Mouse (Mus musculus): ENCODE measurements around the gene Emilin2. TPM values are rescaled to one million over a fixed set of nuclear protein-coding genes. Genes with fewer than 3 reads are reported as not detected.

Emilin2 gene
- polyA plus RNA-seq, 1 experiment from 2014 or later: 1.1 TPM

DNA sequence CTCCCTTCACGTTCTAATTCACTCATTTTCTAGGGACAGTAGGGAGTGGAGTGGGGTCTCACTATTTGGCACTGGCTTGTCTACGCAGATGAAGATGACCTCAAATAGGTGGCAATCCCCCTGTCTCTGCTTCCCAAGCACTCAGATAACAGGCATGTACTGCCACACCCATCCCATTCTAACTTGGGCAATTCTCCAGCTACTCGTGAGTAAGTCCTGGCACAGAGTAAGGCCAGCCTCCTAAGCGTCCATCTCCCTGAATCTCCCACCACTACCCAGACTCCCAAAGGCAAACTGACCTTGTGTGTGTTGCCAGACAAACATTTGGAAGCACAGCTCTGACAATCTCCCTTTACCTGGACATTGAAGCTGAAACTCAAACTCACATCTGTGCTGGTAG lies 18.9 kb downstream of the Emilin2 start:
- no peak for ATAC-seq (replicated peaks)
- no peak overlapping the region for H3K4me3 ChIP-seq
- H3K9ac ChIP-seq (replicated peaks): no peak overlapping the region
- WGBS: 73% methylated on average over 4 of the region's 4 CpGs
- H3K27ac ChIP-seq (replicated peaks): no peak overlapping the region
- no peaks in the 10 kb centered on the region for H3K36me3 ChIP-seq
- no peaks in the 10 kb centered on the region for H3K9me3 ChIP-seq
- H3K4me1 ChIP-seq: no peaks in the 10 kb centered on the region
- H3K27me3 ChIP-seq: no peaks in the 10 kb centered on the region
- H3K4me2 ChIP-seq (replicated peaks): no peak overlapping the region

DNA sequence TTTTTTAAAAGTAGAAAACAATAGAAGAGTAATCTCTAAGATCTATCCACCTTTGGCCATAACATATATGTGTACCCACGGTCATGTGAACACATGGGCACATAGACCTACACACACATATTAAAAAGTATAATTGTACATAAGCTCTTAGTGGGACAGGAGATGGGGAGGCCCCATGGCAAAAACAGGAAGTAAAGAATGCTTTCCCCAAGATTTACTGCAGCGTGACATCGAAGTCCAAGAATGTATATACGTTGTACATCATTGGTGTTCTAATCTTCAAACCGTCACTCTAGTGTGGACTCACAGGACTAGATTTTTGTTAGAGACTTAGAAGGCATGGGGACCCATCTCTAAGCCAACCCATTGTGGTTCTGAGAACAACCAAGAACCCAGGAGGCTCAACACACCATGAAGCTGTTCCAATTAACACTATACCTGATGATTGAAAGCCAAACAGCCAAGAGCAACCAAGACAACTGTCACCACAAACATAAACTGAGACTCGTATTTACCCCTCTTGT lies 19.8 kb downstream of the Emilin2 start:
- Histone ChIP-seq H3K27ac (replicated peaks) (no peak overlapping the region), H3K4me2 (replicated peaks) (no peak overlapping the region), H3K4me1 (no peaks in the 10 kb centered on the region), H3K4me3 (no peak overlapping the region), H3K9me3 (no peaks in the 10 kb centered on the region), H3K36me3 (no peaks in the 10 kb centered on the region), H3K27me3 (no peaks in the 10 kb centered on the region), H3K9ac (replicated peaks) (no peak overlapping the region)
- 96% methylated on average over 6 of the region's 6 CpGs for WGBS
- no peak for ATAC-seq (replicated peaks)

DNA sequence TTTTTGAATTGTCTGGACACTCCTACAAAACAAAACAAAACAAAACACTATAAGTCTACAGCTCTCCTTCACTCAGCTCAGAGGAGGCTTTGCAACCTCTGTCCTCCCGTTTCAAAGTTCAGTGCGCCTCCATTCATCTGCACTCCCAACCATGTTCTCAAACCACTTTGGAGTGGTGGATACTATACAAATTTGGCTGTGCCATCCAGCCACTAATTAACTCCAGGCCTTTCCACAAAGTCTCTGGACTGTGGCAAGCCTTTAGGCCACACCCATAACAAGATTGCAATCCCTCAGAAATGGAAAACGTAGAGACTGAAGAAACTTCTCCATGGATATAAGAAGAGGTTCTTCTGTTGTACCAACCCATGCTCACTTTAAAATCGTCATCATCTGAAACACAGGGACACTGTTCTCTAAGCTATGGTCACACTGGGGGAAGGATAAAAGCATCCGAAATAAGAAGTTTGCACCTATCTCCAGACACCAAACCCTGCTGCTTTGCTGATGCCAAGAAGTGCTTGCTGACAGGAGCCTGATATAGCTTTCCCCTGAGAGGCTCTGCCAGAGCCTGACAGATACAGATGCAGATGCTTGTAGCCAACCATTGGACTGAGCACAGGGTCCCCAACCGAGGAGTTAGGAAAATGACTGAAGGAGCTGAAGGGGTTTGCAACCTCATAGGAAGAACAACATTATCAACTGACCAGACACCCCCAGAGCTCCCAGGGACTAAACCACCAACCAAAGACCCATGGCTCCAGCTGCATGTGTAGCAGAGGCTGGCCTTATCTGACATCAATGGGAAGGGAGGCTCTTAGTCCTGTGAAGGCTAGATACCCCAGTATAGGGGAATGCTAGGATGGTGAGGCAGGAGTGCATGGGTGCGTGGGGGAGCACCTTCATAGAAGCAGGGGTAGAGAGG lies 21.0 kb downstream of the Emilin2 start:
- Histone ChIP-seq H3K36me3 (no peaks in the 10 kb centered on the region), H3K4me3 (no peak overlapping the region), H3K4me1 (no peaks in the 10 kb centered on the region), H3K9me3 (no peaks in the 10 kb centered on the region), H3K4me2 (replicated peaks) (no peak overlapping the region), H3K27me3 (no peaks in the 10 kb centered on the region), H3K9ac (replicated peaks) (no peak overlapping the region), H3K27ac (replicated peaks) (no peak overlapping the region)
- ATAC-seq (replicated peaks): no peak
- 84% methylated on average over 7 of the region's 7 CpGs for WGBS

DNA sequence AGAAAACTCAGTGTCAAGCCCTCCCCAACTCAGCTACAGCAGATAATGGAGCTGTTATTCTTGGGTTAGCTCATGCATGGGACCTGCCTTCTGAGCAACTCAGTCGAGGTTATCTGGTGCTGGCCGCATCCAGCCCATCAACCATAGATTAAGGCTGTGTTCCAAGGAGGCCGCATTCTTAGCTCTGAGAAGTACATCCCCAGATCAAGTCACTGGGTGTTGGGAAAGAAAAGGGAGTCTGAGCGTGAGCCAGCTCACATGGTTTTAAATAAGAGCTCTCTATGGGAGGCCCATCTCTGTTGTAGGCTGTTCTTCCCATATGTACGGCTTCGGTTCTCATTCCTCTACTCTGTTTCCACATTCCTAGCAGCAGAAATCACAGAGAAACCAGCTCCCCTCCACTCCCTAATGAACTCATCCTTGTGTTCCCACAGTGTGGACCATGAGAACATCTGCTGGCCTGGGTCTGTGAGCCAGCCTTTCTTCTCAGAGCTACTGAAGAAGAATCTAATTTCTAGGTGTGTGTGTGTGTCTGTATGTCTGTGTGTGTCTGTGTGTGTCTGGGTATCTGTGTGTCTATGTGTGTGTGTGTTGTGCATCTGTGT lies 22.1 kb downstream of the Emilin2 start:
- Histone ChIP-seq H3K4me1 (no peaks in the 10 kb centered on the region), H3K9me3 (no peaks in the 10 kb centered on the region), H3K4me2 (replicated peaks) (no peak overlapping the region), H3K27me3 (no peaks in the 10 kb centered on the region), H3K27ac (replicated peaks) (no peak overlapping the region), H3K4me3 (no peak overlapping the region), H3K9ac (replicated peaks) (no peak overlapping the region), H3K36me3 (no peaks in the 10 kb centered on the region)
- 56% methylated on average over 6 of the region's 6 CpGs for WGBS
- ATAC-seq (replicated peaks): no peak

DNA sequence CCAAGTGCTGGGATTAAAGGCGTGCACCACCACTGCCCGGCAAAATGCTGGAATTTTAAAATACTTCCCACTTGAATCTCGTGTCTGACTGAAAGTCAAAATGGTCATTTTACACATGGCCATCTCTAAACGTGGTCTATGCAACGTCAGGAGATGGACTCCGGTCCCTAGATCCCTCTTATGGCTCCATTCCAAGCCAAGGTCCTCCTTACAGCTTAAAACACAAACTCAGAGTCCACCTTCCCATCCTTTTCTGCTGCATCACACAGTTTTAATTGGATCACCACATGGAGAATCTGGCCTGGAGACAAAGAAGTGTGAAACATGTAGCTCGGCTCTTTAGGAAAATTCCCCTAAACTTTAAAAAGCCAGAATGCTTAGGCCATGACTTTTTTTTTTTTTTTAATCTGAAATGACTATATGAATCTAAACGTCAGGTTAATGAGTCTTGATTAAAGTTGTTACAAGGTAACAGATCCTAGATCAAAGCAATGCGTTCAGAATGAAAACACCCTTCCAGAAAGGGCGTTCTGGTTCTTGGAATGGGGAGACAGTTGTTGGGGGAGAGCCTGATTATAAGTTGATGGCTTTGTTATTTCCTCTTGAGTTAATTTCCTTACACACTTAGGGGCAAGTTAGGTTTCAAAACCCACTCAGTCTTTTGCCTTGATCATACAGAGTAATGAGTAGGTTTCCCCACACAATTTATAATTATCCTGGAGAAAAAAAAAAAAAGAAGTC lies 22.8 kb downstream of the Emilin2 start:
- Histone ChIP-seq H3K9ac (replicated peaks) (no peak overlapping the region), H3K27me3 (no peaks in the 10 kb centered on the region), H3K36me3 (no peaks in the 10 kb centered on the region), H3K4me3 (no peak overlapping the region), H3K9me3 (no peaks in the 10 kb centered on the region), H3K27ac (replicated peaks) (no peak overlapping the region), H3K4me1 (no peaks in the 10 kb centered on the region), H3K4me2 (replicated peaks) (no peak overlapping the region)
- no peak for ATAC-seq (replicated peaks)
- WGBS: 73% methylated on average over 10 of the region's 10 CpGs

DNA sequence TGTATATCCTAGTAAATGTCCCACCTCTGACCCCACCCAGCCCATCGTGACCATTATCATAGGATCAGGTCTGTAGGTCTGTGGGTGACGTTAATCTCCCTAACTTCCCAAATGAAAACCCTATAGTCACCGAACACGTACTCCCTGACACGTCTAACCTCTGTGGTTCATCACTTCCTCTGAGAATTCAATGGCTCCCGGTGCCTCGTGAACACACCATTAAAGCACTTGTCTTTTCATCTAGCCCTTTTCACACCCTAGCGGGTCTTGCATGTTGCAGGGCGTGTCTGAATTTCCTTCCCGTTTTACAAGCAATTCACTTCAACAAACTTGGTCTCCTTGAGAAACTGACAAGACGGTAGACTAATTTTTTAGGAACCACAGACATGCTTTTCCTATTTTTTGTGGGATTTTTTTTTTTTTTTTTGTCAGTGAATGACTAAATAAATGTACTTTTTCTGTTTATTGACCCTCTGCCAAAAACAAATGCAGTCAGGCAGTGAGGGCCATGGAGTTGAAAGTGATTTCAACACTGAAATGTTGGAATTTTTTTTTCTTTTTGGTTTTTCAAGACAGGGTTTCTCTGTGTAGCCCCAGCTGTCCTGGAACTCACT lies 23.5 kb downstream of the Emilin2 start:
- Histone ChIP-seq H3K4me3 (no peak overlapping the region), H3K4me1 (no peaks in the 10 kb centered on the region), H3K9me3 (no peaks in the 10 kb centered on the region), H3K27ac (replicated peaks) (no peak overlapping the region), H3K4me2 (replicated peaks) (no peak overlapping the region), H3K27me3 (no peaks in the 10 kb centered on the region), H3K9ac (replicated peaks) (no peak overlapping the region), H3K36me3 (no peaks in the 10 kb centered on the region)
- no peak for ATAC-seq (replicated peaks)
- 93% methylated on average over 11 of the region's 11 CpGs for WGBS

DNA sequence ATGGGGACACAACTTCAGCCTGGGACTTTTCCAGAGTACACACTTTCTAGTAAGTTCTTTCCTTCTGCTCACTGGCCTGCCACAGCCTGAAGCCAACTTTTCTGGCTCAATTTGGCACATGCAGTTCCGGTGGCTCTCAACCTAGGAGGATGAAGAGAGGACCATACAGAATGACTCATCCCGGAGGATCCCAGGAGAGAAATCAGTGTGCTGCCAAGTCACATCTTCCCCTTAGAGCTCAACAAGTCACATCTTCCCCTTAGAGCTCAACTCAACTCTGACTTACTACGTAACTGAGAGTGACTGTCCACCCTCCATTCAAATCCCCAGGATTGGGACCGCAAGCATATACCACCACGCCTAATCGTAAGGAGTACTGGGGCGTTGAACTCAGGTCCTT lies 24.2 kb downstream of the Emilin2 start:
- Histone ChIP-seq H3K27ac (replicated peaks) (no peak overlapping the region), H3K27me3 (no peaks in the 10 kb centered on the region), H3K9ac (replicated peaks) (no peak overlapping the region), H3K4me3 (no peak overlapping the region), H3K4me1 (no peaks in the 10 kb centered on the region), H3K36me3 (no peaks in the 10 kb centered on the region), H3K9me3 (no peaks in the 10 kb centered on the region), H3K4me2 (replicated peaks) (no peak overlapping the region)
- 98% methylated on average over 7 of the region's 7 CpGs for WGBS
- no peak for ATAC-seq (replicated peaks)

DNA sequence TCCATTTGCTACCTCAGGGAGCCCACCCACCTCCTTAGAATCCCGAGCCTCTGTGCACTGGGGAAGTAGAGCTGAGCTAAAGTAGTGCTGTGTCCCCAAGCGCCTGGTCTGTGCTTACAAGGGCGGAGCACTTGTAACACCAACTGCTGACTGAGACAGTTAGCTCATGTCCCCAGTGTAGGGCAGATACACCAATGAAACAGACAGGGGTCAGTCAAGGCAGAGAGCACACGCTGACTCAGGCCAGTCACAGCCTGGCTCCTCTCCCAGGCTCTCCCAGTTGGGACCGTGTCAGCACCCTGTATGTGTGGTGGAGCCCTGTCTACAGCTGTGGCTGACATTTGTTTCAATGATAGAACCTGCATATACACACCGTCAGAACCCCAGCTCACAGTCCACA lies 25.8 kb downstream of the Emilin2 start:
- ATAC-seq (replicated peaks): no peak
- Histone ChIP-seq H3K9ac (replicated peaks) (no peak overlapping the region), H3K4me1 (no peaks in the 10 kb centered on the region), H3K4me3 (no peak overlapping the region), H3K27ac (replicated peaks) (no peak overlapping the region), H3K4me2 (replicated peaks) (no peak overlapping the region), H3K27me3 (no peaks in the 10 kb centered on the region), H3K9me3 (no peaks in the 10 kb centered on the region), H3K36me3 (no peaks in the 10 kb centered on the region)
- WGBS: 81% methylated on average over 6 of the region's 6 CpGs

DNA sequence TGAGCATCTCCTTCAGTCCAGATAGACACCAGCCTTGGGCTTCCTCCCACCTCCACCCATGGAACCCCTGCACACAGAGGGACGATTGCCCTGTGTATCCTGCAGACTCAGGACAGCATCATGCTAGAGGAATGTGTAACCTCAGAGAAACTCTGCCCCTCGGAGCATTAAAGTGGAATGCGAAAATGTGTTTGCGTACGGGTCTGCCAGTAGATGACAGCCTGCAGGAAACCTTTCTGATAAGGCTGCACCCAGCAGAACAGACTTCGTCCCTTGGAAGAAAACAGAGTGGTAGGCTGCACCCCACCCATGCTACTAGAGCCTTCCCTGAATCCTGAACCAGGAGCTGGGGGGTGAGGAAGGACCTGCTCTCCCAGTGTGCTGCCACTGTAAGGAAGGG lies 26.9 kb downstream of the Emilin2 start:
- H3K4me2 ChIP-seq (replicated peaks): no peak overlapping the region
- no peaks in the 10 kb centered on the region for H3K4me1 ChIP-seq
- 88% methylated on average over 6 of the region's 6 CpGs for WGBS
- H3K9ac ChIP-seq (replicated peaks): no peak overlapping the region
- no peak overlapping the region for H3K27ac ChIP-seq (replicated peaks)
- H3K4me3 ChIP-seq: no peak overlapping the region
- ATAC-seq (replicated peaks): no peak
- H3K27me3 ChIP-seq: no peaks in the 10 kb centered on the region
- no peaks in the 10 kb centered on the region for H3K9me3 ChIP-seq
- no peaks in the 10 kb centered on the region for H3K36me3 ChIP-seq

DNA sequence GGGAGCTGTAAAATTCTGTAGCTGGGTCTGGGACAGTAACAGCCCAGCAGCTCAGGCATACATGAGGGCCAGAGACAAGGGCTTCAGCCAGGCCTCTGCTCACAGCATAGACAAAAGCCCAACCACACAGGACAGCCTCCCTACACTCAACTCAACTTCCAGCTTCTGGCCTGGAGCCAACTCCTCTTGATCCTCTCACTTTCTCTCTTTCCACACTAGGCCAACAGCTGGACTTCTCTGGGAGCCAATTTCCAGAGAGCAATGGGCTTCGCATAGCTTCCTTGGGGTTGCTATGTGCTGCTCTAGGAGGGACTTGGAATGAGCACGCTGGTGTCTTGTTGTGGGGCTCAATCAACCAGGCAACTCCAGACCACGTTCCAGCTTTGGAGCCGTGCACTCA lies 28.5 kb downstream of the Emilin2 start:
- WGBS: 85% methylated on average over 4 of the region's 4 CpGs

DNA sequence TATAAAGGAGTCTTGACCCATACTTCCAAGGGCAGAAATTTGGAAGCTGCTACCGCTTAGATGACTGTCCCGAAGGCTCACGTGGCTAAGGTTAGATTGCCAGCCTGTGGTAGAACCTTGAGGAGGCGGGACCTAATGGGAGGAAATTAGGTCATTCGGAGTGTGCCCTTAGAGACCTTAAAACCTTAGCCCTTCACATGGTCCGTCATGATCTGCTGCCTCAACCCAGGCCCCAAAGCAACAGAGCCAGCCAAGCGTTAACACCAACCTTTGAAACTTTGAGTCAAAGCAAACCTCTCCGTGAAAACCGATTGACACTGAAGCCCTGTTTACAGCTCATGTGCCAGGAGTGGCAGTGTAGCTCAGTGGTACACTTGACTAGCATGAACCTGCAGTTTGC lies 29.1 kb downstream of the Emilin2 start:
- Histone ChIP-seq H3K36me3 (no peaks in the 10 kb centered on the region), H3K9me3 (no peaks in the 10 kb centered on the region), H3K27ac (replicated peaks) (no peak overlapping the region), H3K4me3 (no peak overlapping the region), H3K4me1 (no peaks in the 10 kb centered on the region), H3K27me3 (no peaks in the 10 kb centered on the region), H3K4me2 (replicated peaks) (no peak overlapping the region), H3K9ac (replicated peaks) (no peak overlapping the region)
- ATAC-seq (replicated peaks): no peak
- WGBS: 84% methylated on average over 9 of the region's 9 CpGs

More for the DNA sequence above, 28.5 kb downstream of the Emilin2 start:
- H3K4me3 ChIP-seq: no peak overlapping the region
- no peak overlapping the region for H3K27ac ChIP-seq (replicated peaks)
- no peaks in the 10 kb centered on the region for H3K4me1 ChIP-seq
- H3K9me3 ChIP-seq: no peaks in the 10 kb centered on the region
- ATAC-seq (replicated peaks): no peak
- H3K27me3 ChIP-seq: no peaks in the 10 kb centered on the region
- no peak overlapping the region for H3K9ac ChIP-seq (replicated peaks)
- no peaks in the 10 kb centered on the region for H3K36me3 ChIP-seq
- no peak overlapping the region for H3K4me2 ChIP-seq (replicated peaks)

All from forebrain, embryonic 15.5 days (tissue).